Mouse (Mus musculus) limb, embryonic 12.5 days (tissue): ENCODE measurements around the gene Prl7b1. TPM values are rescaled to one million over a fixed set of nuclear protein-coding genes. Genes with fewer than 3 reads are reported as not detected.

Source experiments
- ATAC-seq: fragments of 200-750 bp; cut with Nextera tagmentation; 2 replicates; pipeline ENCODE4 v1.8.0; 2017; ENCODE audit warnings: low read depth, moderate TSS enrichment; ENCODE audit not compliant: insufficient number of reproducible peaks, insufficient read depth, low FRiP score, low TSS enrichment
- H3K27ac ChIP-seq: fragments of 300-500 bp; sonication (generic); 2 replicates; pipeline ENCODE4 v1.5.1; 2016; ENCODE audit warnings: mild to moderate bottlenecking, moderate library complexity
- H3K27me3 ChIP-seq: fragments of 300-500 bp; sonication (generic); 2 replicates; pipeline ENCODE4 v1.6.1; 2016; ENCODE audit warnings: mild to moderate bottlenecking, moderate library complexity
- H3K36me3 ChIP-seq: fragments of 300-500 bp; sonication (generic); 2 replicates; pipeline ENCODE4 v1.6.1; 2016; ENCODE audit warnings: mild to moderate bottlenecking, moderate library complexity
- H3K4me1 ChIP-seq: fragments of 300-500 bp; sonication (generic); replicated peaks from 2 replicates; pipeline ENCODE4 v1.6.1; 2016
- H3K4me2 ChIP-seq: fragments of 300-500 bp; sonication (generic); 2 replicates; pipeline ENCODE4 v1.6.1; 2016; ENCODE audit warnings: mild to moderate bottlenecking, moderate library complexity
- H3K4me3 ChIP-seq: fragments of 300-500 bp; sonication (generic); replicated peaks from 2 replicates; pipeline ENCODE4 v1.5.1; 2016; ENCODE audit warnings: mild to moderate bottlenecking
- H3K9ac ChIP-seq: fragments of 300-500 bp; sonication (generic); replicated peaks from 2 replicates; pipeline ENCODE4 v1.6.1; 2016; ENCODE audit warnings: mild to moderate bottlenecking, moderate library complexity
- H3K9me3 ChIP-seq: fragments of 300-500 bp; sonication (generic); 2 replicates; pipeline ENCODE4 v1.6.1; 2016; ENCODE audit warnings: mild to moderate bottlenecking, moderate library complexity
- WGBS: fragments of 180-500 bp; shearing (Covaris S2); methylation state at CpG from one replicate; pipeline ENCODE4 v1.1.7; 2016; 5-methylcytosine and 5-hydroxymethylcytosine counted together
- polyA plus RNA-seq: library from polyadenylated mRNA; unstranded; fragments of >200 nt; fragmentation: Nextera tagmentation; extraction: Ambion mirVana; gene quantifications from 2 replicates; pipeline ENCODE4 v1.2.1, GENCODE M21; 2016

The Prl7b1 gene
- not detected in 2 replicates for polyA plus RNA-seq

DNA sequence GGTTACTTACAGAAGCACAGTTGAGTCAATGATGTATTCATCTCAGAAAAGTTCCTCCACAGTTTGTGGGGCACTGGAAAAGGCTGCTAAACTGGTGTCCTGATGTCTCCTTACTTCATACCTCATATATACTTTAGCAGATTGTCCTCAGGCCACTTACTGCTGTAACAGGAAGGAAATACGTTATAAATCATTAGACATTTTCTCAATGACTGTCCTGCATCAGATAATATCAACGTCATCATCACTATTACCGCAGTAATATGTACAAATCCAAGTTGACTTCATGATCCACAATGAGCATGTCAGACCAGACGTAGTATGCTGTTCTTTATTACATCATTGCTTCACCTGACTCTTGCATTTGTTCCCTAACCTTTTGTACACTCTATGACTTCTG lies at the start of gene Prl7b1:
Gene Prl7b1 (minus strand): TSS at position 101 of the 400 bp plus-strand sequence.
- Histone ChIP-seq H3K4me2 (no peak within 1 kb of the TSS), H3K4me3 (no peak within 1 kb of the TSS), H3K36me3 (no peaks in the 10 kb centered on the region), H3K9me3 (no peaks in the 10 kb centered on the region), H3K4me1 (no peaks in the 10 kb centered on the region), H3K9ac (no peak within 1 kb of the TSS), H3K27ac (no peak within 1 kb of the TSS), H3K27me3 (no peaks in the 10 kb centered on the region)
- no peak for ATAC-seq
- 68% methylated on average over 4 of the region's 4 CpGs for WGBS

DNA sequence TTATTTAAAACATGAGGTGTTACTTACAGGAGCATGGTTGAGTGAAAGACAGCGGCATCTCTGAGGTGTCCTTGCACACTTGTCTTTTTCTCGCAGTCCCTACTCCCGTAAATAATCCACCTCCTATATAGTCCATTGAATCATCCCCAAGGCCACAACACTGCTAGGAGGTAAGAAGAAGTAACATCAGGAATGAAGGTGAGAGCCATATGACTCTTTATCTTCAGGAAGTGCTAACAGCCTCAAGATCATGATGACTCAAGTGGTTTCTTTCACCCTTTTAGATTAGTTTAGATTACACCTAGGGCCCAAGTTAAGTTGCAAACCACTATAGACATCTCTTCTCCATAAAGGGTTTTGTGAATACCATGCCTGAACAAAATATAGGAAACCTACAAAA lies 32.0 kb upstream of the Prl7b1 start, which contains the start of gene Prl7a1:
Gene Prl7a1 (minus strand): TSS at position 101 of the 400 bp plus-strand sequence.
- ATAC-seq: no peak

DNA sequence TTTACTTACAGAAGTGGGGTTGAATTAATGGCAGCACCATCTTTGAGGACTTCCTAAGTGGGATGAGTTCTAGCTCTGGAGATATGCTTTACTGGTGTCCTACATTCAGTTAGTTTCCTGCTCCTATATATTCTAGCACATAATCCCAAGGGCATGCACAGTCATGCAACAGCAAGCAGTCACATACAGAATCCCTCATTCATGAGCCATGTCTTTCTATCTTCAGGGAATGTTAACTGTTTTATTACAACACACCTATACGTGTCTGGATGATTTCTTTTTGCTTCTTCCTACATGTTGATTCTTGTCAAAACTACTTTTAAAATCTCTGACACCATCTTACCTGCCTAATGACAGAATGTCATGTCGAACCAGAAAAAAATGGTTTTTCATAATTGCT lies 28.3 kb downstream of the Prl7b1 start, which contains the start of gene Prl8a1:
Gene Prl8a1 (minus strand): TSS at position 101 of the 400 bp plus-strand sequence.
- no peaks in the 10 kb centered on the region for H3K9me3 ChIP-seq
- no peak for ATAC-seq

More for the DNA sequence above, 32.0 kb upstream of the Prl7b1 start, which contains the start of gene Prl7a1:
- H3K4me2 ChIP-seq: no peak within 1 kb of the TSS
- no peak within 1 kb of the TSS for H3K27ac ChIP-seq
- H3K4me3 ChIP-seq: no peak within 1 kb of the TSS
- H3K4me1 ChIP-seq: no peaks in the 10 kb centered on the region
- no peaks in the 10 kb centered on the region for H3K27me3 ChIP-seq
- no peaks in the 10 kb centered on the region for H3K9me3 ChIP-seq
- WGBS: 95% methylated on average over 3 of the region's 3 CpGs
- no peaks in the 10 kb centered on the region for H3K36me3 ChIP-seq
- no peak within 1 kb of the TSS for H3K9ac ChIP-seq

DNA sequence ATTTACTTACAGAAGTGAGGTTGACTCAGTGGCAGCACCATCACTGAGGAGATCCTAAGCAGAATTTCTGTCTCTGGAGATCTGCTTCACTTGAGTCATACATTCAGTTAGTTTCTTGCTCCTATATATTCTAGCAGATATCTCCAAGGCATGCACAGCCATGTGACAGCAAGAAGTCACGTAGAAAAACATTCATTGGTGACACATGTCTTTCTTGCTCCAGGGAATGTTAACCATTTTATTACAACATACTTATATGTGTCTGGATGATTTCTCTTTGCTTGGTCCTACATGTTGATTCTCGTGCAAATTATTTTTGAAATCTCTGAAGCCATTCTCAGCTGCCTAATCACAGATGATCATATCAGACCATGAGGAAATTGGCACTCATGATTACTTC lies 45.9 kb downstream of the Prl7b1 start, which contains the start of gene Prl8a9:
Gene Prl8a9 (minus strand): TSS at position 101 of the 400 bp plus-strand sequence.
- H3K9me3 ChIP-seq: no peaks in the 10 kb centered on the region
- 82% methylated on average over 2 of the region's 2 CpGs for WGBS
- no peaks in the 10 kb centered on the region for H3K36me3 ChIP-seq
- H3K4me1 ChIP-seq: no peaks in the 10 kb centered on the region
- H3K9ac ChIP-seq: no peak within 1 kb of the TSS
- no peak within 1 kb of the TSS for H3K4me3 ChIP-seq
- H3K4me2 ChIP-seq: no peak within 1 kb of the TSS
- H3K27me3 ChIP-seq: no peaks in the 10 kb centered on the region
- H3K27ac ChIP-seq: no peak within 1 kb of the TSS
- ATAC-seq: no peak

More for the DNA sequence above, 28.3 kb downstream of the Prl7b1 start, which contains the start of gene Prl8a1:
- Histone ChIP-seq H3K4me1 (no peaks in the 10 kb centered on the region), H3K4me2 (no peak within 1 kb of the TSS), H3K36me3 (no peaks in the 10 kb centered on the region), H3K27ac (no peak within 1 kb of the TSS), H3K27me3 (no peaks in the 10 kb centered on the region), H3K9ac (no peak within 1 kb of the TSS), H3K4me3 (no peak within 1 kb of the TSS)
- WGBS: 82% methylated on average over 2 of the region's 2 CpGs

- H3K9ac ChIP-seq: no peak overlapping the region
- ATAC-seq: no peak
- H3K27me3 ChIP-seq: no peaks in the 10 kb centered on the region
- no peak overlapping the region for H3K4me2 ChIP-seq
- no peaks in the 10 kb centered on the region for H3K9me3 ChIP-seq
- H3K27ac ChIP-seq: no peak overlapping the region
- no peaks in the 10 kb centered on the region for H3K36me3 ChIP-seq
- no peaks in the 10 kb centered on the region for H3K4me1 ChIP-seq
- no peak overlapping the region for H3K4me3 ChIP-seq
Measured at GRCm38 (mm10) chr13:27553336-27553735, 57.0 kb downstream of the Prl7b1 start.

Other genes with a start within 250 kb of the Prl7b1 start
- not detected in 2 replicates for gene Prl2b1, start 219.7 kb downstream of the Prl7b1 start, polyA plus RNA-seq
- gene Prl8a6, start 171.9 kb downstream of the Prl7b1 start, polyA plus RNA-seq: not detected in 2 replicates
- not detected in 2 replicates for gene Prl8a8, start 97.4 kb downstream of the Prl7b1 start, polyA plus RNA-seq
- gene Prl8a9, start 46.0 kb downstream of the Prl7b1 start, polyA plus RNA-seq: not detected in 2 replicates
- gene Prl8a1, start 28.4 kb downstream of the Prl7b1 start, polyA plus RNA-seq: not detected in 2 replicates
- not detected in 2 replicates for gene Prl7a1, start 31.9 kb upstream of the Prl7b1 start, polyA plus RNA-seq
- not detected in 2 replicates for gene Prl7a2, start 57.5 kb upstream of the Prl7b1 start, polyA plus RNA-seq
- not detected in 2 replicates for gene Prl7d1, start 106.2 kb upstream of the Prl7b1 start, polyA plus RNA-seq
- gene Prl7c1, start 170.2 kb upstream of the Prl7b1 start, polyA plus RNA-seq: not detected in 2 replicates
- not detected in 2 replicates for gene Prl2a1, start 191.1 kb upstream of the Prl7b1 start, polyA plus RNA-seq
- not detected in 2 replicates for gene Prl2c1, start 238.8 kb upstream of the Prl7b1 start, polyA plus RNA-seq